Mouse (Mus musculus): ENCODE measurements around the gene Spock2. TPM values are rescaled to one million over a fixed set of nuclear protein-coding genes. Genes with fewer than 3 reads are reported as not detected.
"Not testable (repeated sequence)": the region's sequence is repeated elsewhere in the genome, so short reads cannot be mapped to it uniquely, and the experiment has no call there.

The Spock2 gene
- total and polyA plus RNA-seq, 3 experiments = 21.8 to 59.0 (median 34.8) TPM

- no peak for DNase-seq
These were observed 2.5 kb downstream of the Spock2 start for GRCm38 (mm10) chr10:60108321-60109111.

DNA sequence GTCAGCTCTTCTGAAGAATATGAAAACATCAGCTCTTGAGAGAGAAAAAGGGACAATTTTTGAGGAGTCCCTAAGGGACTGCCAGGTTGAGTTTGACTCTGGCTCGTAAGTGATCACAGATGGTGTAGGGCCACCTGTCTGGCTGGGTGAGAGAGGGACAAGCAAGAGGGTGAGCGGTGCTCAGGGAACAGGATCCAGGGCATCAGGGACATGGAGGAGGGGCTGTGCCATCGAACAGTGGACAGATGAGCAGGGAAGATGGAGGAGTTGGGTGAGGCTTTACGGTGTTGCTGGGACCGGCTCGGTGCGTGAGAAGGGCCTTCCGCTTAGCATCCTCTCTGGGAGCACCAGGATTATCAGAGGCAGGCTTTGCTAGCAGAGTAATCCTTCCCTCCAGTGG, 3.3 kb downstream of the Spock2 start:
- no peak for DNase-seq

DNA sequence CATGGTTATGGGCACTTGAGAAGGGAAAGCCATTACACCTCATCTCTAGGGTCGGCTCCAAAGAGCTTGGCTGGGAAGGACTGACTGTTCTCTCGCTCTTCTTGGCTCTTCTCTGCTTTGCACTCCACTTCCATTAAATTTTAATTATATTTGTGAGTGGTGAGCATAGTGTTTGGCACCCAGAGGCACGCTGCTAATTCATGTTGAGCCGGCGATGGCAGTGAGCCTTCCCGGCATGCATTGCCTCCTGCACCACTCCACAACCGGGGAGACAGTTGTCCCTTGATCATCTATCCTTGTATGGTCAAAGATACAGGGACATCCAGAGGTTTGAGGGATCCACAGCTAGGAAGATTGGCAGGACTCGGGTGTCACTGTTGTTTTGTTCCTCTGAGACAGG, 4.0 kb downstream of the Spock2 start:
- DNase-seq = no peak

DNA sequence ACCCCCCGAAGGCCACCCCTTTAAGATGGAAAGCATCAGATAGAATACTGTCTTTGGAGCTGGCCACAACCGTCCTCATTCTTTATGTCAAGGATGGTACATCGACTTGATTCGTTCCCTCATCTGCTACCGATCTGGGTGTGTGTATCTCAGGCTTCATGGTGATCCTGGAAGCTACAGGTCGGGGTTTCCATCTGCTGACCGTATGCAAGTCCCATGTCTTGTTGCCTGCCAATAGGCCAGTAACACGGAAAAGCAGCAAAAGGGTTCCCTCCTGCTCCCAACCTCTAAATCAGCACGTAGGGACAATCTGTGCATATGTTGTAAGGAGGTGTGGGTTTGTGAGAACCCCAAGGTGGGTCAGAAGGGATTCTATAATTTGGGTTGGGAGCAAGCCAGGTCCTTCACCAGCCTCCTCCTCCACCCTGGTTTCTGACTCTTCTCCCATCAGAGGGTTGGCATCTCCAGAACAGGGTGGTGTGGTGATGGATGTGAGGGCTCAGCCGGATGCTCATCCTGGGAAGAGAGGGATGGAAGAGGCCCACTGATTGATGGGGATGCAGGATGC, 5.0 kb downstream of the Spock2 start:
- DNase-seq = no peak

DNA sequence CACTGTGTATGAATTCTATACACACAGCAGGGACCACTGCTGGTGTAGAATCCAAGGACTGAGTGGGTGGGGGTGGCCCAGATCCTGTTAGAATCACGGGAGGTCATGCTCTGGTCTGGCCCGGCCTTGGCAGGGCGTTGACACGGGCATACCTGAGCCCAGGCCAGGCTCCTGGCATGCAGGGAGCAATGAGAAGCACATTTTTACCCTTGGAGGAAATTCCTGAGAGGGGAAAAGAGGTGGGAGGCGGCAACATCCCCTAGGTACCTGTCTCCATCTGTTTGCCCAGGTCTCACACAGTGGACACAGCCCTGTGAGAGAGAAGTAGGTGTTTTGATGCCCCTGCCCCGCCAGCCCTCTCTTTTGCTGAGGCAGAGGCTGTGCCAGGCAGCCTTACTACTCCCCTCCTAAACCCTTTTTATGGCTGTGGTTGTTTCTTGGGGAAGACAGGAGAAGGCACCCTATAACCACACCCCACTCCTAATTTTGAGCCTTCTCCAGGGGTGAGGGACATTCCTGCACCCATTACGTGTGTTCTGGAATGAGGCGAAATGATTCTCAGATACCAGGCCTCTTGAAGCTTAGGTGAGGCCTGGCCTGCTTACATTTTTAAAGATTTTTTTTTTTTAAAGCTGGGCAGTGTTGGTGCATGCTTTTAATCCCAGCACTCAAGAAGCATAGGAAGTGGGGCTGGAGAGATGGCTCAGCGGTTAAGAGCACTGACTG, 8.1 kb downstream of the Spock2 start:
- DNase-seq = no peak

DNA sequence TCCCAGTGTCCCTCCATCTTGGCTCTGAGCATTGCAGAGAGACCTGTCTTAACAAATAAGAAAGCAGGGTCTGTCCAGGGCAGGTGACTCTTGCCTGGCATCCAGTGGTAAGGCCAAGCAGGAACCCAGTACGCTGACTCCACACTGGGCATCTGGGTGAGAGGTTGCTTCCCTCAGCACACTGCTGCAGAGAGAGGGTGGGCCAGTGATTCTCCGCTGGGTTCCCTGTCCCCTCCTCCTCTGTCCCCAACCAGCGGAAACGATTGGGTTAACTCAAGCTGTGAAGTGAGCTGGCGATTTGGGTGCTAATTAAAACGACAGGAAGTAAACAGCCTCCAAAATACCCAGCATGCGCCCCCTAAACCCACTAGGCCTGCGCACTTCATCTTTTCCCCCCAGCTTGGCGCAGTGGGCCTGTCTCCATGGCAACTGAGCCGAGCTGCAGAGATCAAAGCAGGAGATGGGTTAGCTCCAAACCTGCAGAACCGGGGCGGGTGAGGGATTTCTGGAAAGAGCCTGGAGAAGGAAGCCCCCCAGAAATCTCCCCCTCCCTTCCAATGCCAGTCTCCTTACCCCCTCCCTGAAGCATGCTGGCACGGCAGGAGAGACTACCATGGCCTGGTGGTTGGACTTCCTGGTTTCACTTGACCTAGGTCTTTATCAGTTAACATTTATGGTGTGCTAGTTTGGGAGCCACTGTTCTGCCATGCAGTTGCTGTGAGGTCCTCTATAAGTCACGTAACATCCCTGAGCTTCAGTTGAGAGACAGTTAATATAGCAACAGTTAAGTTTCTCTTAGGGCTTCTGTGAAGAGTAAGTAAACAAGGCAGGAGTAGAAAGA, 9.5 kb downstream of the Spock2 start:
- peak; percentile 44 for DNase-seq

GRCm38 (mm10) chr10:60116997-60117396, 11.0 kb downstream of the Spock2 start:
- DNase-seq = peak; percentile 33

GRCm38 (mm10) chr10:60118464-60118863, 12.4 kb downstream of the Spock2 start:
- DNase-seq = no peak

DNA sequence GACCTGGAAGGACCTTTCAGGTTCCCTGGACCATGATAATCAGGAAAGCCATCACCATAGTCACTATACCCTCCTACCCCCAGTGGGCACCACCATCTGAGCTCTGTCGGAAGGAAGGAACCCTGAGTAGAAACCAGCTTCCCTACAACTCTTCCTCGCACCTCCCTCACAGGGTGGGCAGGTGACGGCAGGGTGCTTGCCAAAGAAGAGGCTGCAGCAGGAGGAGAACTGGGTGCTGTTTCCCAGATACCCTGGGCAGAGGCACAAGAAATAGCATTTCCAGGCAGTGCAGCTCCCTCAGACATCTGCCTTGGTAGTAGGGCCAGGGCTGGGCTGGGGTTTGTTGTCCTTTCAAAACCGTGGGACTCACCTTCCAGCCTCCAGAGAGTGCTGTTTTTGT, 14.6 kb downstream of the Spock2 start:
- DNase-seq = no peak

GRCm38 (mm10) chr10:60124078-60124477, 18.1 kb downstream of the Spock2 start:
- no peak for DNase-seq

DNA sequence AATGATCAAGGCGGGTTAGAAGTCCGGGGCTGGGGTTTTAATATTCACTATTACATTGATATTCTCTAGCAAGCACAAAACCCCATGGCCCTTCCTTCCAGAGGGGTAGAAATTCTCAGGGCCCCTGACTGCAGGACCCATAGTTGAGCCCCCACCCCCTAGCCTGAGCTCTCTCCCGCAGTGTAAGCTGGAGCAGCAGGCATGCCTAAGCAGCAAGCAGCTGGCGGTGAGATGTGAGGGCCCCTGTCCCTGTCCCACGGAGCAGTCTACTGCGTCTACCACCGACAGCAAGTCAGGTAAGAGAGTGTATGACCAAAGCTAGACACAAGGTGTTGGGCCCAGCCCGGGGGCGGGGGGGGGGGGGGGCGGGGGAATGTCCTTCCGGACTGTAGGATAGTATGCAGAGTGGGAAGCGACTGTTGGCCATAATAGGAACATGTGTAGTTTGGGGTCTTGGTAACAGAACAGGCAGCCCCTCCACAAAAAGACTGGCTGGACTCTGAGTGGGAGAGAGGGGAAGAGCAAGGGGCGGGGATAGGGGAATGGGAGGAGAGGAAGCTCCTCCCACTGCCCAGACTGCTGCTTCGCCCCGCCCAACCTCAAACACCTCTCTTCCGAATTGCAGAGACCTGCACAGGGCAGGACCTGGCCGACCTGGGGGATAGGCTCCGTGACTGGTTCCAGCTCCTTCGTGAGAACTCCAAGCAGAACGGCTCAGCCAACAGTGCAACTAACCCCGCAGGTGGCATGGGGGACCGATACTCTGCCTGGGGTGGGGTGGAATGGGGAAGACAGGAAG, 19.7 kb downstream of the Spock2 start:
- no peak for DNase-seq

- DNase-seq = no peak
These were observed 22.3 kb downstream of the Spock2 start for GRCm38 (mm10) chr10:60128287-60128686.

- no peak for DNase-seq
These were observed 24.5 kb downstream of the Spock2 start for GRCm38 (mm10) chr10:60130504-60130903.

DNA sequence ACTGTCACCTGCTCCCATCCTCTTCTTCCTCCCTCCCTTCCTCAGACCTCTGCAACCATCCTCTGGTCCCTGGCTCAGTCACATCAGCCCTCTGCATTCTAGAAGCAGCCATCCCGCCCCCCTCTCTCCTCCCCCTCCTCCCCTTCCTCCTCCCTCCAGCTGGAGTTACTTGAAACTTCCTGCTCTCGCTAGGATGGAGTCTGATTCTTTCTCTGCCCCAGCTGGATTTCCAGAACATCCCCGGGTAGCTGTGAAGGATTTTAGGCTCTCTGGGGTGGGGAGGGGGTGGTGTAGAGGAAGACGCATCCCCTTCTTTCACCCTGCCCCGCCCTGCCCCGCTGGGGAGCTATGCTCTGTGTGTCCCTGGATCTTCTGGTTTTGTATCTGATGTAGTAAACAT, 27.5 kb downstream of the Spock2 start:
- DNase-seq = no peak

GRCm38 (mm10) chr10:60134201-60134600, 28.2 kb downstream of the Spock2 start:
- no peak for DNase-seq

DNA sequence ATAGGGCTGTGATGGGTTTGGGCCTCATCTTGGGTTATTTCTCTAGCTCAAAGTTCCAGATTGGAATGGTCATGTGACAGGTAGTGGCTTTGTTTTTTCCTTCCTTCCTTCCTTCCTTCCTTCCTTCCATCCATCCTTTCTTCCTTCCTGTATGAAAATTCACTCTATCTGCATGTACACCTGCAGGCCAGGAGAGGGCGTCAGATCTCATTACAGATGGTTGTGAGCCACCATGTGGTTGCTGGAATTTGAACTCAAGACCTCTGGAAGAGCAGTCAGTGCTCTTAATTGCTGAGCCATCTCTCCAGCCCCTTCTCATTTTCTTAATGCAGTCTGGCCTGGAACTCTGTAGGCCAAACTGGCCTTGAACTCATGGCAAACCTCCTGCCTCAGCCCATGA, 30.0 kb downstream of the Spock2 start:
- not testable (repeated sequence) for DNase-seq

- DNase-seq = no peak
These were observed 30.9 kb downstream of the Spock2 start for GRCm38 (mm10) chr10:60136935-60137334.

DNA sequence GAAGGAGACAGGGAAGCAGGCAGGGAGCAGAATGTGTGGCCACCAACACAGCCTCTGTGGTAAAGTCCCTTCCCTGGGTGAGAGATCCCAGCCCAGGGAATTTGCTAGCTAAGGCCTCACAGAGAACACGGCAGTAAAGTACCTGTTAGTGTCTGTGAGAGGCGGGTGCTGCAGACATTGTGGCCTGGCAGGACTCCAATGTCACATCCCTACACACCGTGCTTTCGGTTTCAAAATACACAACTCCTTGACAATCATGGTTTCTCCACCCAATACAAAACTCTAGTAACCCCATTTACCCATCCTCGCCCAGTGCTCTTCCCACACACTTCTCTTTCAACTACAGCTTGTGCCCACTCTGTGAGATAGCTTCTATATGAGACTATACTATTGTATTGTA, 32.7 kb downstream of the Spock2 start:
- DNase-seq = no peak

DNA sequence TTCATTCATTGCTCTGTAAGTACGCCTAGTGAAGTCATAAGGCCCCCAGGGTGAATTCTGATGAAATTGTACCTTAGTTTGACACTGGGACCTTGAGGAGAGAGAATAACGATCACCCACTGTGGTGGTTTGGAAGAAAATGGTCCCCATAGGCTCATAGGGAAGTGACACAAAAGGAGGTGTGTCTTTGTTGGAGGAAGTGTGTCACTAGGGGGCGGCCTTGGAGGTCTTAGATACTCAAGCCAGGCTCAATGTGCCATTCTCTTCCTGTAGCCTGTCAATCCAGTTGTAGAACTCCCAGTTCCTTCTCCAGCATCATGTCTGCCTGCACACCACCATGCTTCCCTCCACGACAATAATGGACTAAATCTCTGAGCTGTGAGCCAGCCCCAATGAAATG, 34.7 kb downstream of the Spock2 start:
- DNase-seq = no peak

DNA sequence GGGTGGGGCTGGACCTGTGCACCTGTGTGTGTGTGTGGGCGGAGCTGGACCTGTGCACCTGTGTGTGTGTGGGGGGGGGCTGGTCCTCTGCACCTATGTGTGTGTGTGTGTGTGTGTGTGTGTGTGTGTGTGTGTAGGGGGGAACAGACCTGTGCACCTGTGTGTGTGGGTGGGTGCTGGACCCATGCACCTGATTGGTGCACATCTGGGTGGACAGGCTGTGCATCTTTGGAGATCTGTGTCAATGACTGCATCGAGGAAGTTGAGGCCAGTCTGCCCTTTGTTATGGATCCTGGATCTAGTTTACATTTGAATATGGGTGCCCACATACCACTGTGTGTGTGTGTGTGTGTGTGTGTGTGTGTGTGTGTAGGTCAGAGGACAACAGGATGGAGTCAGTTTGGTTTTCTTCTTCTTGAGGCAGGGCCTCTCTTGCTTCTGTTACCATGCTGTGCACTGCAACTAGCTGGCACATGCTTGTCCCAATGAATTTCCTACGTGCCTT, 35.7 kb downstream of the Spock2 start:
- no peak for DNase-seq

- DNase-seq = not testable (repeated sequence)
These were observed 41.6 kb downstream of the Spock2 start for GRCm38 (mm10) chr10:60147510-60148047.
